Comparison of ENCODE assay signal across 17 mouse cellular contexts in genomic region chr2:49690421-49690826, GRCm38 (mm10).
DNase-seq lines count a peak whose midpoint lies in the region; ATAC-seq lines count a peak whose summit lies in the region.
"Had no signal": no experiment of that assay in that cellular context is flagged by ENCODE, and none has a peak within 500 bp of the region (broad histone marks: within the 10 kb centered on the region; RNA-seq: fewer than 3 reads in every experiment).

No protein-coding gene starts in this region.

- H3K9ac ChIP-seq in forebrain, embryonic 12.5 days: no peak overlapping the region
- no peak overlapping the region for H3K9ac ChIP-seq in forebrain, embryonic 11.5 days (ENCODE audit: low read length)
- no peak overlapping the region for H3K9ac ChIP-seq in neural tube, embryonic 13.5 days
- no peak overlapping the region for H3K9ac ChIP-seq in midbrain, embryonic 13.5 days (replicated peaks)
- H3K9ac ChIP-seq: embryonic facial prominence, embryonic 13.5 days; heart, embryonic 12.5 days; liver, embryonic 14.5 days; neural tube, embryonic 12.5 days had no signal

- ATAC-seq in forebrain, embryonic 12.5 days (ENCODE audit: low FRiP score): no peak
- ATAC-seq in forebrain, embryonic 11.5 days (replicated peaks; ENCODE audit: low FRiP score): no peak
- peak; percentile 32; the same call in 1 of the 2 replicates for ATAC-seq in neural tube, embryonic 13.5 days (ENCODE audit: low read depth)
- peak; percentile 61 for ATAC-seq in midbrain, embryonic 13.5 days

- peaks cover 37% of the 10 kb centered on the region for H3K4me1 ChIP-seq in forebrain, embryonic 12.5 days
- H3K4me1 ChIP-seq in forebrain, embryonic 11.5 days (replicated peaks; ENCODE audit: control insufficient read depth, insufficient read depth, low read length): peaks cover 2% of the 10 kb centered on the region; the same call in 1 of the 2 replicates
- peaks cover 50% of the 10 kb centered on the region for H3K4me1 ChIP-seq in neural tube, embryonic 13.5 days (replicated peaks)
- peaks cover 51% of the 10 kb centered on the region for H3K4me1 ChIP-seq in midbrain, embryonic 13.5 days (replicated peaks)

- no peak for DNase-seq in forebrain, embryonic 11.5 days (ENCODE audit: low spot score)
- DNase-seq in neural tube, embryonic 10.5 days (ENCODE audit: extremely low spot score, low spot score): no peak
- DNase-seq in retina, postnatal 1 day: peak; percentile 84
- DNase-seq in left cerebral cortex, adult 9 months (ENCODE audit: low spot score in 2 of 2): no peak
- no peak for DNase-seq in gastrocnemius, postnatal 10 days
- DNase-seq: cerebellum, adult 11-12 months; heart, postnatal 36 days; kidney, adult 8-10 months; kidney, postnatal 36 days; lung, postnatal 14 days had no signal

- no peaks in the 10 kb centered on the region for H3K9me3 ChIP-seq in forebrain, embryonic 12.5 days
- H3K9me3 ChIP-seq in forebrain, embryonic 11.5 days (ENCODE audit: control insufficient read depth, low read length): no peaks in the 10 kb centered on the region
- no peaks in the 10 kb centered on the region for H3K9me3 ChIP-seq in neural tube, embryonic 13.5 days
- no peaks in the 10 kb centered on the region for H3K9me3 ChIP-seq in midbrain, embryonic 13.5 days
- H3K9me3 ChIP-seq: embryonic facial prominence, embryonic 13.5 days; heart, embryonic 12.5 days; neural tube, embryonic 12.5 days had no signal

- H3K27me3 ChIP-seq in forebrain, embryonic 12.5 days: no peaks in the 10 kb centered on the region
- H3K27me3 ChIP-seq in forebrain, embryonic 11.5 days (ENCODE audit: control insufficient read depth, insufficient read depth, low read length): no peaks in the 10 kb centered on the region
- no peaks in the 10 kb centered on the region for H3K27me3 ChIP-seq in neural tube, embryonic 13.5 days
- H3K27me3 ChIP-seq in midbrain, embryonic 13.5 days: no peaks in the 10 kb centered on the region
- H3K27me3 ChIP-seq: embryonic facial prominence, embryonic 13.5 days; heart, embryonic 12.5 days; neural tube, embryonic 12.5 days had no signal

- peak overlapping the region; percentile 46; the same call in 1 of the 2 replicates for H3K27ac ChIP-seq in forebrain, embryonic 12.5 days
- H3K27ac ChIP-seq in forebrain, embryonic 11.5 days (ENCODE audit: low read depth, low read length): no peak overlapping the region
- H3K27ac ChIP-seq in neural tube, embryonic 13.5 days (replicated peaks): peak overlapping the region; percentile 56
- peak overlapping the region; percentile 65 for H3K27ac ChIP-seq in midbrain, embryonic 13.5 days
- H3K27ac ChIP-seq: embryonic facial prominence, embryonic 13.5 days; liver, embryonic 14.5 days; neural tube, embryonic 12.5 days had no signal

- H3K4me2 ChIP-seq in forebrain, embryonic 12.5 days: no peak overlapping the region
- H3K4me2 ChIP-seq in forebrain, embryonic 11.5 days (ENCODE audit: low read depth, low read length, severe bottlenecking): no peak overlapping the region
- H3K4me2 ChIP-seq in neural tube, embryonic 13.5 days: no peak overlapping the region
- H3K4me2 ChIP-seq in midbrain, embryonic 13.5 days (replicated peaks): no peak overlapping the region
- H3K4me2 ChIP-seq: embryonic facial prominence, embryonic 13.5 days; heart, embryonic 12.5 days; neural tube, embryonic 12.5 days had no signal

- WGBS in forebrain, embryonic 12.5 days: 45% methylated on average over 9 of the region's 9 CpGs
- 42% methylated on average over 9 of the region's 9 CpGs for WGBS in forebrain, embryonic 11.5 days
- WGBS in neural tube, embryonic 13.5 days: 59% methylated on average over 9 of the region's 9 CpGs
- WGBS in midbrain, embryonic 13.5 days: 21% methylated on average over 9 of the region's 9 CpGs

- H3K36me3 ChIP-seq in forebrain, embryonic 12.5 days (replicated peaks): peaks cover 28% of the 10 kb centered on the region
- H3K36me3 ChIP-seq in forebrain, embryonic 11.5 days (ENCODE audit: control insufficient read depth, insufficient read depth, low read length): no peaks in the 10 kb centered on the region
- H3K36me3 ChIP-seq in neural tube, embryonic 13.5 days: peaks cover 15% of the 10 kb centered on the region; the same call in 1 of the 2 replicates
- peaks cover 14% of the 10 kb centered on the region; the same call in 1 of the 2 replicates for H3K36me3 ChIP-seq in midbrain, embryonic 13.5 days
- H3K36me3 ChIP-seq: embryonic facial prominence, embryonic 13.5 days; heart, embryonic 12.5 days had no signal

- H3K4me3 ChIP-seq in forebrain, embryonic 12.5 days (replicated peaks): no peak overlapping the region
- no peak overlapping the region for H3K4me3 ChIP-seq in forebrain, embryonic 11.5 days (ENCODE audit: low read depth, low read length)
- H3K4me3 ChIP-seq in neural tube, embryonic 13.5 days: no peak overlapping the region
- H3K4me3 ChIP-seq in midbrain, embryonic 13.5 days (replicated peaks): no peak overlapping the region
- H3K4me3 ChIP-seq: embryonic facial prominence, embryonic 13.5 days; heart, embryonic 12.5 days; neural tube, embryonic 12.5 days had no signal

Comparison
In these comparisons a context has a peak if more than half of its experiments do, and no peak if none do; other contexts are left out.
1. ATAC-seq: peak in neural tube, embryonic 13.5 days (single experiment) and midbrain, embryonic 13.5 days (single experiment); none in forebrain, embryonic 12.5 days (single experiment) and forebrain, embryonic 11.5 days (single experiment).